Mouse (Mus musculus) spleen, adult 2 months (tissue): ENCODE measurements at regions not wholly inside any gene's neighbourhood (a gene's known extent, or its start where the extent isn't known, plus 50 kb on each side); places are given as distances from the start of the nearest gene placed in this dataset.

Source experiments
- CTCF ChIP-seq: fragments of 200-500 bp; IDR thresholded peaks from 2 replicates; pipeline ENCODE4 v1.5.1; 2011; ENCODE audit warnings: mild to moderate bottlenecking, inconsistent platforms; ENCODE audit not compliant: insufficient read depth, insufficient read length, insufficient replicate concordance; ENCODE audit errors: extremely low read depth
- POLR2A ChIP-seq: fragments of 200-500 bp; IDR thresholded peaks from 2 replicates; pipeline ENCODE4 v1.6.1; 2011; ENCODE audit warnings: low read depth, low read length, inconsistent platforms

DNA sequence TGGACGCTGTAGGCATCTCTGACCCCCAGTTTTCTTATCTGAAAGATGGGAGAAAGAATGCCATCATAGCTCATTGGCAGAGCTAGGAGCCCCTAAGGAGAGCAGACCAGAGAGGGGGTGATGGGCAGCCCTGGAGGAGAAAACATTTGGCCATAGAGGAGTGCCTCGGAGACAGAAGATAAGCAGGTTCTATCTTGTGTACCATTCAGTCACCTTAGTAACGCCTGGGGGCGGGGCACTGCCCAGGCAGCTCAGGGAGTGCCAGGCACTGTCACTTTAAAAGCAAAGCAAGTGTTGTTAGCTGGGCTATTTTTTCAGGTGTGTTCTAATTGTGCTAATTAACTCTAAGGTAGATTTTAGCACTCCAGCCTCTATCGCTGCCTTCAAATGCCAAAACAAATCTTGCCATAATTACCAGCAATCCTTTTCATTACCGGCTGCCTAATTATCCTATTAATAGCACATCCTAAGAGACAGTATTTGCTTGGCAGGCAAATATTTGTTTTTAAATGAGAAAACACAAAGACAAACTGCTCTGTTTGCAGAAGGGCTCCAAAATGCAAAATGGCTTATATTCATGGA, 119.1 kb downstream of the Tle3 start:
- TF ChIP-seq POLR2A: no peak
- TF ChIP-seq CTCF: no peak
